19 mouse cellular contexts compared by ENCODE assay signal in genomic region chr3:101488204-101488603, GRCm38 (mm10).
DNase-seq lines count a peak whose midpoint lies in the region; ATAC-seq and TF ChIP-seq lines count a peak whose summit lies in the region.
"Had no signal": no experiment of that assay in that cellular context is flagged by ENCODE, and none has a peak within 500 bp of the region (broad histone marks: within the 10 kb centered on the region; RNA-seq: fewer than 3 reads in every experiment).

No protein-coding gene starts in this region.

- H3K27me3 ChIP-seq in lung, postnatal 0 days (replicated peaks; ENCODE audit: insufficient read depth, low read length): no peaks in the 10 kb centered on the region
- H3K27me3 ChIP-seq in intestine, postnatal 0 days (replicated peaks; ENCODE audit: control insufficient read depth, insufficient read depth, low read length): no peaks in the 10 kb centered on the region
- H3K27me3 ChIP-seq: forebrain, embryonic 12.5 days; limb, embryonic 12.5 days; stomach, embryonic 15.5 days had no signal

- no peak for DNase-seq in layer of hippocampus, adult 2 months (ENCODE audit: low spot score in 2 of 2)
- DNase-seq in layer of hippocampus, postnatal 14 days (ENCODE audit: low spot score in 2 of 2): no peak
- no peak for DNase-seq in lung, postnatal 0 days (ENCODE audit: low spot score)
- no peak for DNase-seq in lung, postnatal 4 days
- no peak for DNase-seq in ES-E14 (ENCODE audit: low read depth, low spot score)
- DNase-seq in cerebellum, adult 8-10 months: no peak
- no peak for DNase-seq in layer of hippocampus, adult 9-11 months
- DNase-seq: cerebellum, adult 11-12 months; cerebellum, postnatal 14 days; gastrocnemius, postnatal 36 days; heart, adult 2 months; heart, postnatal 4 days had no signal

- no peaks in the 10 kb centered on the region for H3K4me1 ChIP-seq in lung, postnatal 0 days (ENCODE audit: insufficient read depth, low read depth, low read length)
- H3K4me1 ChIP-seq in ES-E14 (ENCODE audit: control insufficient read depth in 2 of 2, insufficient read depth in 2 of 2, low read length in 2 of 2, poor library complexity in 1 of 2): peaks cover 2 to 8% of the 10 kb centered on the region in 2 experiments; a peak in 2 of 4 replicates
- no peaks in the 10 kb centered on the region for H3K4me1 ChIP-seq in intestine, postnatal 0 days (replicated peaks; ENCODE audit: control insufficient read depth, insufficient read depth, low read length)
- H3K4me1 ChIP-seq: forebrain, embryonic 12.5 days; stomach, embryonic 15.5 days had no signal

- TF ChIP-seq EP300 in lung, postnatal 0 days (IDR thresholded peaks at IDR 0.05): no peak

- H3K4me2 ChIP-seq in lung, postnatal 0 days (replicated peaks; ENCODE audit: low read depth, low read length): no peak overlapping the region
- no peak overlapping the region for H3K4me2 ChIP-seq in intestine, postnatal 0 days (replicated peaks; ENCODE audit: low read depth)
- H3K4me2 ChIP-seq: forebrain, embryonic 12.5 days; hindbrain, embryonic 14.5 days; limb, embryonic 12.5 days; stomach, embryonic 15.5 days had no signal

- 72% methylated on average over 7 of the region's 7 CpGs for WGBS in lung, postnatal 0 days
- WGBS in intestine, postnatal 0 days: 74% methylated on average over 7 of the region's 7 CpGs

- no peak overlapping the region for H3K9ac ChIP-seq in lung, postnatal 0 days (replicated peaks; ENCODE audit: low read depth)
- H3K9ac ChIP-seq in ES-E14 (ENCODE audit: insufficient read depth, low read depth, low read length, poor library complexity, severe bottlenecking): no peak overlapping the region
- no peak overlapping the region for H3K9ac ChIP-seq in intestine, postnatal 0 days (ENCODE audit: low read depth, low read length)
- H3K9ac ChIP-seq: forebrain, embryonic 12.5 days; hindbrain, embryonic 14.5 days; limb, embryonic 12.5 days; stomach, embryonic 15.5 days had no signal

- H3K9me3 ChIP-seq in lung, postnatal 0 days (ENCODE audit: low read length): no peaks in the 10 kb centered on the region
- H3K9me3 ChIP-seq in ES-E14 (ENCODE audit: control insufficient read depth, insufficient read depth, low read depth, low read length): no peaks in the 10 kb centered on the region
- H3K9me3 ChIP-seq in intestine, postnatal 0 days (ENCODE audit: control insufficient read depth): no peaks in the 10 kb centered on the region
- H3K9me3 ChIP-seq: midbrain, embryonic 10.5 days; stomach, embryonic 15.5 days had no signal

- ATAC-seq in lung, postnatal 0 days: no peak
- ATAC-seq in intestine, postnatal 0 days: no peak

- no peaks in the 10 kb centered on the region for H3K36me3 ChIP-seq in lung, postnatal 0 days (ENCODE audit: insufficient read depth, low read length)
- H3K36me3 ChIP-seq in ES-E14 (ENCODE audit: control insufficient read depth, insufficient read depth, low read length, poor library complexity, severe bottlenecking): no peaks in the 10 kb centered on the region
- no peaks in the 10 kb centered on the region for H3K36me3 ChIP-seq in intestine, postnatal 0 days (ENCODE audit: control insufficient read depth, insufficient read depth)
- H3K36me3 ChIP-seq: forebrain, embryonic 12.5 days; limb, embryonic 12.5 days; midbrain, embryonic 10.5 days; stomach, embryonic 15.5 days had no signal

- peak; percentile 23 for TF ChIP-seq CTCF in layer of hippocampus, adult 2 months (conservative IDR thresholded peaks at IDR 0.05)
- TF ChIP-seq CTCF in lung, postnatal 0 days (IDR thresholded peaks at IDR 0.05): peak; percentile 33; the same call in 1 of the 2 replicates
- peak; percentile 42 for TF ChIP-seq CTCF in intestine, postnatal 0 days (IDR thresholded peaks at IDR 0.05; ENCODE audit: low read depth)

- in situ Hi-C loops in ES-E14 (cut with MboI; ENCODE audit: low sequenced_read_pairs in 2 of 2, unreplicated experiment in 2 of 2): loop anchor here in 1 of 2 experiments (10.0 kb wide), 1 partner anchor 327 kb away; no protein-coding TSS in a partner anchor

- H3K27ac ChIP-seq in layer of hippocampus, adult 2 months: no peak overlapping the region
- no peak overlapping the region for H3K27ac ChIP-seq in lung, postnatal 0 days (ENCODE audit: low read length)
- no peak overlapping the region for H3K27ac ChIP-seq in ES-E14 (ENCODE audit: insufficient read depth, low read depth, low read length, poor library complexity, severe bottlenecking)
- no peak overlapping the region for H3K27ac ChIP-seq in intestine, postnatal 0 days (ENCODE audit: low read depth, low read length)
- H3K27ac ChIP-seq: forebrain, embryonic 12.5 days; heart, adult 2 months; hindbrain, embryonic 14.5 days; limb, embryonic 12.5 days; macrophage; midbrain, embryonic 10.5 days; stomach, embryonic 15.5 days had no signal

- no peak overlapping the region for H3K4me3 ChIP-seq in layer of hippocampus, adult 2 months
- no peak overlapping the region for H3K4me3 ChIP-seq in lung, postnatal 0 days (ENCODE audit: low read depth, low read length)
- H3K4me3 ChIP-seq in ES-E14 (ENCODE audit: insufficient read depth in 1 of 2, low read depth in 1 of 2, low read length in 2 of 2, poor library complexity in 1 of 2, severe bottlenecking in 1 of 2): no peak overlapping the region
- no peak overlapping the region for H3K4me3 ChIP-seq in intestine, postnatal 0 days (ENCODE audit: low read depth, low read length)
- H3K4me3 ChIP-seq: forebrain, embryonic 12.5 days; heart, adult 2 months; limb, embryonic 12.5 days; midbrain, embryonic 10.5 days; stomach, embryonic 15.5 days had no signal

TF ChIP-seq in ES-E14, 5 proteins besides CTCF, POLR2A, EP300 and RAD21:
- TF ChIP-seq ZNF384 (IDR thresholded peaks at IDR 0.05; ENCODE audit: low read depth, low read length): no peak
- no peak for TF ChIP-seq CHD2 (IDR thresholded peaks at IDR 0.05; ENCODE audit: low read depth, low read length)
- TF ChIP-seq MAFK (IDR thresholded peaks at IDR 0.05; ENCODE audit: insufficient read depth, low read depth, low read length): no peak
- 0 out of 2 replicates have a peak, but pooled peaks have one; percentile 1 for TF ChIP-seq ZC3H11A (IDR thresholded peaks at IDR 0.05; ENCODE audit: borderline replicate concordance, low read depth, low read length)
